In genomic region chr17:29246602-29247001, GRCm38 (mm10) we compare ENCODE assay signal across 8 mouse cellular contexts. TPM values are rescaled to one million over a fixed set of nuclear protein-coding genes. Genes with fewer than 3 reads are reported as not detected.
A peak's percentile ranks its signal among the peaks of the same experiment; 100 is the strongest.
DNase-seq lines count a peak whose midpoint lies in the region; ATAC-seq and TF ChIP-seq lines count a peak whose summit lies in the region.

No protein-coding gene starts in this region.

- H3K36me3 ChIP-seq in kidney, embryonic 14.5 days (ENCODE audit: control insufficient read depth, insufficient read depth, low read length): peaks cover 28% of the 10 kb centered on the region
- peaks cover 12% of the 10 kb centered on the region for H3K36me3 ChIP-seq in ES-Bruce4 (ENCODE audit: control insufficient read depth, insufficient read depth, low read length, poor library complexity, severe bottlenecking)
- peaks cover 23% of the 10 kb centered on the region for H3K36me3 ChIP-seq in forebrain, postnatal 0 days (ENCODE audit: insufficient read depth)
- H3K36me3 ChIP-seq in limb, embryonic 12.5 days: peaks cover 31% of the 10 kb centered on the region

- H3K4me1 ChIP-seq in kidney, embryonic 14.5 days (ENCODE audit: control insufficient read depth, insufficient read depth, low read length): peaks cover 21% of the 10 kb centered on the region
- no peaks in the 10 kb centered on the region for H3K4me1 ChIP-seq in ES-Bruce4 (ENCODE audit: control insufficient read depth, insufficient read depth, low read length)
- no peaks in the 10 kb centered on the region for H3K4me1 ChIP-seq in forebrain, postnatal 0 days (ENCODE audit: insufficient read depth)
- peaks cover 22% of the 10 kb centered on the region for H3K4me1 ChIP-seq in limb, embryonic 12.5 days (replicated peaks)

- 0 out of 2 replicates have a peak, but pooled peaks have one; percentile 24 for ATAC-seq in kidney, embryonic 14.5 days (ENCODE audit: low FRiP score, low TSS enrichment)
- peak; percentile 77 for ATAC-seq in forebrain, postnatal 0 days
- no peak for ATAC-seq in limb, embryonic 12.5 days (ENCODE audit: insufficient number of reproducible peaks, insufficient read depth, low FRiP score, low TSS enrichment, low read depth)

- H3K9ac ChIP-seq in kidney, embryonic 14.5 days (ENCODE audit: low read depth, low read length): no peak overlapping the region
- H3K9ac ChIP-seq in ES-Bruce4 (ENCODE audit: low read depth, poor library complexity, severe bottlenecking): no peak overlapping the region
- H3K9ac ChIP-seq in forebrain, postnatal 0 days: no peak overlapping the region
- no peak overlapping the region for H3K9ac ChIP-seq in limb, embryonic 12.5 days (replicated peaks)

- no peak overlapping the region for H3K27ac ChIP-seq in kidney, embryonic 14.5 days (ENCODE audit: low read depth, low read length)
- no peak overlapping the region for H3K27ac ChIP-seq in ES-Bruce4 (ENCODE audit: insufficient read depth, low read length)
- H3K27ac ChIP-seq in forebrain, postnatal 0 days (ENCODE audit: low read depth, low read length): no peak overlapping the region
- H3K27ac ChIP-seq in limb, embryonic 12.5 days: 0 out of 2 replicates have a peak overlapping the region, but pooled peaks have one; percentile 35

- no peaks in the 10 kb centered on the region for H3K27me3 ChIP-seq in kidney, embryonic 14.5 days (ENCODE audit: control insufficient read depth, insufficient read depth, low read length)
- no peaks in the 10 kb centered on the region for H3K27me3 ChIP-seq in ES-Bruce4 (ENCODE audit: control insufficient read depth, insufficient read depth, low read length, poor library complexity, severe bottlenecking)
- H3K27me3 ChIP-seq in forebrain, postnatal 0 days (ENCODE audit: insufficient read depth, low read length): no peaks in the 10 kb centered on the region
- peaks cover 7% of the 10 kb centered on the region; the same call in 1 of the 2 replicates for H3K27me3 ChIP-seq in limb, embryonic 12.5 days

- no peak for DNase-seq in kidney, postnatal 10 days
- peak; percentile 43 to 56 for DNase-seq in cerebellum, adult 18-20 months
- DNase-seq in forebrain, postnatal 0 days: peak; percentile 92
- peak; percentile 60 for DNase-seq in neural tube, embryonic 10.5 days (ENCODE audit: extremely low spot score, low spot score)
- DNase-seq in urinary bladder, postnatal 4 days (ENCODE audit: low spot score in 2 of 2): no peak

- TF ChIP-seq EP300 in ES-Bruce4 (IDR thresholded peaks at IDR 0.05; ENCODE audit: insufficient read depth, low read depth, low read length): no peak

- TF ChIP-seq POLR2A in ES-Bruce4 (IDR thresholded peaks at IDR 0.05; ENCODE audit: insufficient read depth, low read length): no peak

- H3K9me3 ChIP-seq in kidney, embryonic 14.5 days (ENCODE audit: control insufficient read depth, low read length): no peaks in the 10 kb centered on the region
- no peaks in the 10 kb centered on the region for H3K9me3 ChIP-seq in ES-Bruce4 (replicated peaks; ENCODE audit: control insufficient read depth, insufficient read depth, low read length, poor library complexity, severe bottlenecking)
- H3K9me3 ChIP-seq in forebrain, postnatal 0 days (ENCODE audit: low read length): no peaks in the 10 kb centered on the region
- H3K9me3 ChIP-seq in limb, embryonic 12.5 days: no peaks in the 10 kb centered on the region

- peak; percentile 22 for TF ChIP-seq CTCF in ES-Bruce4 (IDR thresholded peaks at IDR 0.05; ENCODE audit: low read depth, low read length)
- peak; percentile 94 for TF ChIP-seq CTCF in forebrain, postnatal 0 days (IDR thresholded peaks at IDR 0.05; ENCODE audit: low read depth)

- 23% methylated on average over 5 of the region's 5 CpGs for WGBS in kidney, embryonic 14.5 days
- WGBS in forebrain, postnatal 0 days: 23% methylated on average over 5 of the region's 5 CpGs
- 14% methylated on average over 5 of the region's 5 CpGs for WGBS in limb, embryonic 12.5 days

- no peak overlapping the region for H3K4me2 ChIP-seq in kidney, embryonic 14.5 days (replicated peaks; ENCODE audit: low read depth, low read length)
- no peak overlapping the region for H3K4me2 ChIP-seq in forebrain, postnatal 0 days (ENCODE audit: low read depth)
- H3K4me2 ChIP-seq in limb, embryonic 12.5 days: no peak overlapping the region

- no peak overlapping the region for H3K4me3 ChIP-seq in kidney, embryonic 14.5 days (ENCODE audit: low read length)
- H3K4me3 ChIP-seq in ES-Bruce4 (ENCODE audit: low read depth, low read length): no peak overlapping the region
- H3K4me3 ChIP-seq in forebrain, postnatal 0 days (ENCODE audit: low read depth, low read length): no peak overlapping the region
- H3K4me3 ChIP-seq in limb, embryonic 12.5 days (replicated peaks): no peak overlapping the region

RNA-seq across cellular contexts. Expression of gene Cpne5, which starts 8.6 kb away (rescaled TPM):
- polyA plus RNA-seq in kidney, embryonic 14.5 days (2014; fragmentation: Nextera tagmentation; extraction: Ambion mirVana): 11.3 and 12.3 TPM in 2 replicates
- polyA plus RNA-seq in ES-Bruce4 (2011; ENCODE audit: insufficient read depth, insufficient read length, low read depth, missing spikeins): 1.8 and 4.4 TPM in 2 replicates
- 46.2 and 60.0 TPM in 2 replicates for total RNA-seq in forebrain, postnatal 0 days (2014; rRNA removed)
- polyA plus RNA-seq in forebrain, postnatal 0 days (2015; fragmentation: Nextera tagmentation; extraction: Ambion mirVana): 48.6 and 61.6 TPM in 2 replicates
- polyA plus RNA-seq in limb, embryonic 12.5 days (2016; fragmentation: Nextera tagmentation; extraction: Ambion mirVana): 5.6 and 6.4 TPM in 2 replicates

RNA-seq across cellular contexts. Expression of gene Ppil1, which starts 17.4 kb away (rescaled TPM):
- polyA plus RNA-seq in kidney, embryonic 14.5 days (2014; fragmentation: Nextera tagmentation; extraction: Ambion mirVana): 161 and 169 TPM in 2 replicates
- polyA plus RNA-seq in ES-Bruce4 (2011; ENCODE audit: insufficient read depth, insufficient read length, low read depth, missing spikeins): 92.7 and 101 TPM in 2 replicates
- total RNA-seq in forebrain, postnatal 0 days (2014; rRNA removed): 67.8 and 79.7 TPM in 2 replicates
- 103 and 106 TPM in 2 replicates for polyA plus RNA-seq in forebrain, postnatal 0 days (2015; fragmentation: Nextera tagmentation; extraction: Ambion mirVana)
- 175 and 178 TPM in 2 replicates for polyA plus RNA-seq in limb, embryonic 12.5 days (2016; fragmentation: Nextera tagmentation; extraction: Ambion mirVana)

RNA-seq across cellular contexts. Expression of gene BC004004, which starts 22.0 kb away (rescaled TPM):
- polyA plus RNA-seq in kidney, embryonic 14.5 days (2014; fragmentation: Nextera tagmentation; extraction: Ambion mirVana): 59.8 and 63.3 TPM in 2 replicates
- 39.5 and 54.0 TPM in 2 replicates for polyA plus RNA-seq in ES-Bruce4 (2011; ENCODE audit: insufficient read depth, insufficient read length, low read depth, missing spikeins)
- total RNA-seq in forebrain, postnatal 0 days (2014; rRNA removed): 121 and 128 TPM in 2 replicates
- 153 and 174 TPM in 2 replicates for polyA plus RNA-seq in forebrain, postnatal 0 days (2015; fragmentation: Nextera tagmentation; extraction: Ambion mirVana)
- polyA plus RNA-seq in limb, embryonic 12.5 days (2016; fragmentation: Nextera tagmentation; extraction: Ambion mirVana): 45.7 and 52.8 TPM in 2 replicates

Comparison
In these comparisons a context has a peak if more than half of its experiments do, and no peak if none do; other contexts are left out.
1. DNase-seq: peak in cerebellum, adult 18-20 months (2 of 2), forebrain, postnatal 0 days (single experiment) and neural tube, embryonic 10.5 days (single experiment); none in kidney, postnatal 10 days (single experiment) and urinary bladder, postnatal 4 days (0 of 2).